ENCODE assay signal across 8 mouse cellular contexts in genomic region chr5:108629634-108630483, GRCm38 (mm10). TPM values are rescaled to one million over a fixed set of nuclear protein-coding genes. Genes with fewer than 3 reads are reported as not detected.
DNase-seq lines count a peak whose midpoint lies in the region; ATAC-seq and TF ChIP-seq lines count a peak whose summit lies in the region.

TSS of gene Gak (minus strand) at chr5:108629755.
TSS of gene Tmem175 (plus strand) at chr5:108629770.

- peak; percentile 92 for TF ChIP-seq POLR2A in testis, adult 2 months (IDR thresholded peaks at IDR 0.05; ENCODE audit: control insufficient read depth, low read depth, low read length)

- peak within 1 kb of the TSS; percentile 85 for H3K27ac ChIP-seq in forebrain, embryonic 12.5 days
- peak within 1 kb of the TSS; percentile 90 for H3K27ac ChIP-seq in heart, postnatal 0 days (ENCODE audit: low read depth)
- peak within 1 kb of the TSS; percentile 90 for H3K27ac ChIP-seq in liver, embryonic 16.5 days (ENCODE audit: low read length)
- H3K27ac ChIP-seq in neural tube, embryonic 13.5 days (replicated peaks), result peak within 1 kb of the TSS; percentile 93
- H3K27ac ChIP-seq in testis, adult 2 months (ENCODE audit: control insufficient read depth, insufficient read depth, low read depth, low read length), result peak within 1 kb of the TSS; percentile 82

- peaks cover 25% of the 10 kb centered on the region for H3K4me1 ChIP-seq in E14TG2a.4 (replicated peaks; ENCODE audit: low read depth, low read length)
- H3K4me1 ChIP-seq in forebrain, embryonic 12.5 days, result peaks cover 22% of the 10 kb centered on the region
- H3K4me1 ChIP-seq in heart, postnatal 0 days (ENCODE audit: control insufficient read depth, insufficient read depth), result peaks cover 20% of the 10 kb centered on the region; the same call in 1 of the 2 replicates
- peaks cover 34% of the 10 kb centered on the region for H3K4me1 ChIP-seq in liver, embryonic 16.5 days (ENCODE audit: control insufficient read depth, low read depth, low read length)
- peaks cover 32% of the 10 kb centered on the region for H3K4me1 ChIP-seq in neural tube, embryonic 13.5 days (replicated peaks)
- H3K4me1 ChIP-seq in testis, adult 2 months (ENCODE audit: control insufficient read depth, insufficient read depth, low read length), result no peaks in the 10 kb centered on the region; the same call in 1 of the 2 replicates

- H3K27me3 ChIP-seq in E14TG2a.4 (ENCODE audit: insufficient read depth, low read length), result no peaks in the 10 kb centered on the region
- H3K27me3 ChIP-seq in forebrain, embryonic 12.5 days, result no peaks in the 10 kb centered on the region
- H3K27me3 ChIP-seq in heart, postnatal 0 days (ENCODE audit: control insufficient read depth, insufficient read depth, low read length), result no peaks in the 10 kb centered on the region
- no peaks in the 10 kb centered on the region for H3K27me3 ChIP-seq in liver, embryonic 16.5 days (ENCODE audit: control insufficient read depth, insufficient read depth, low read depth, low read length)
- H3K27me3 ChIP-seq in neural tube, embryonic 13.5 days, result no peaks in the 10 kb centered on the region
- no peaks in the 10 kb centered on the region for H3K27me3 ChIP-seq in testis, adult 2 months (ENCODE audit: control insufficient read depth, insufficient read depth, low read length)

- no peaks in the 10 kb centered on the region for H3K9me3 ChIP-seq in E14TG2a.4 (ENCODE audit: low read length)
- no peaks in the 10 kb centered on the region for H3K9me3 ChIP-seq in forebrain, embryonic 12.5 days
- H3K9me3 ChIP-seq in heart, postnatal 0 days (replicated peaks; ENCODE audit: control insufficient read depth, low read length), result no peaks in the 10 kb centered on the region
- H3K9me3 ChIP-seq in liver, embryonic 16.5 days (replicated peaks; ENCODE audit: control insufficient read depth, low read length), result no peaks in the 10 kb centered on the region
- H3K9me3 ChIP-seq in neural tube, embryonic 13.5 days, result no peaks in the 10 kb centered on the region

- peak within 1 kb of the TSS; percentile 92 for H3K4me3 ChIP-seq in E14TG2a.4 (replicated peaks; ENCODE audit: low read length)
- peak within 1 kb of the TSS; percentile 65 for H3K4me3 ChIP-seq in forebrain, embryonic 12.5 days (replicated peaks)
- H3K4me3 ChIP-seq in heart, postnatal 0 days (ENCODE audit: low read depth, low read length), result peak within 1 kb of the TSS; percentile 87
- H3K4me3 ChIP-seq in liver, embryonic 16.5 days (ENCODE audit: low read depth, low read length), result peak within 1 kb of the TSS; percentile 98
- peak within 1 kb of the TSS; percentile 71 for H3K4me3 ChIP-seq in neural tube, embryonic 13.5 days
- peak within 1 kb of the TSS; percentile 94 for H3K4me3 ChIP-seq in testis, adult 2 months (ENCODE audit: control insufficient read depth, low read depth, low read length)

- WGBS in forebrain, embryonic 12.5 days, result under 1% methylated on average over 58 of the region's 58 CpGs
- under 1% methylated on average over 58 of the region's 58 CpGs for WGBS in heart, postnatal 0 days
- WGBS in liver, embryonic 16.5 days (ENCODE audit: insufficient replicate concordance), result under 1% methylated on average over 58 of the region's 58 CpGs
- WGBS in neural tube, embryonic 13.5 days, result under 1% methylated on average over 58 of the region's 58 CpGs

- peak within 1 kb of the TSS; percentile 77 for H3K9ac ChIP-seq in forebrain, embryonic 12.5 days
- H3K9ac ChIP-seq in heart, postnatal 0 days (replicated peaks; ENCODE audit: low read depth, low read length), result peak within 1 kb of the TSS; percentile 91
- H3K9ac ChIP-seq in liver, embryonic 16.5 days (ENCODE audit: low read depth, low read length), result peak within 1 kb of the TSS; percentile 95
- peak within 1 kb of the TSS; percentile 93 for H3K9ac ChIP-seq in neural tube, embryonic 13.5 days

- no peak for TF ChIP-seq EP300 in heart, postnatal 0 days (IDR thresholded peaks at IDR 0.05; ENCODE audit: low read depth)

- H3K36me3 ChIP-seq in E14TG2a.4 (ENCODE audit: insufficient read depth, low read length), result no peaks in the 10 kb centered on the region
- H3K36me3 ChIP-seq in forebrain, embryonic 12.5 days (replicated peaks), result no peaks in the 10 kb centered on the region
- H3K36me3 ChIP-seq in heart, postnatal 0 days (replicated peaks; ENCODE audit: control insufficient read depth, insufficient read depth, low read length), result no peaks in the 10 kb centered on the region
- H3K36me3 ChIP-seq in liver, embryonic 16.5 days (ENCODE audit: control insufficient read depth, insufficient read depth), result no peaks in the 10 kb centered on the region
- no peaks in the 10 kb centered on the region for H3K36me3 ChIP-seq in neural tube, embryonic 13.5 days
- no peaks in the 10 kb centered on the region for H3K36me3 ChIP-seq in testis, adult 2 months (ENCODE audit: control insufficient read depth, insufficient read depth, low read length)

- ATAC-seq in forebrain, embryonic 12.5 days (ENCODE audit: low FRiP score), result peak; percentile 97
- peak; percentile 97 for ATAC-seq in heart, postnatal 0 days (ENCODE audit: insufficient read depth, low read depth)
- ATAC-seq in liver, embryonic 16.5 days (ENCODE audit: low read depth), result peak; percentile 96
- peak; percentile 97 for ATAC-seq in neural tube, embryonic 13.5 days (ENCODE audit: low read depth)

- no peak for TF ChIP-seq CTCF in E14TG2a.4 (conservative IDR thresholded peaks at IDR 0.05; ENCODE audit: low read length)
- no peak for TF ChIP-seq CTCF in heart, postnatal 0 days (IDR thresholded peaks at IDR 0.05; ENCODE audit: low read depth)
- TF ChIP-seq CTCF in testis, adult 2 months (IDR thresholded peaks at IDR 0.05; ENCODE audit: control insufficient read depth, insufficient read depth, insufficient replicate concordance, low read depth, low read length), result no peak; the same call in 1 of the 2 replicates

- peak; percentile 89 for DNase-seq in c-Kit-positive CD71-positive TER-119-positive erythroid progenitor cells, embryonic 14.5 days (ENCODE audit: low spot score)
- DNase-seq in heart, postnatal 0 days (ENCODE audit: low spot score), result peak; percentile 92
- peak; percentile 93 to 96 for DNase-seq in kidney, postnatal 4 days

- H3K4me2 ChIP-seq in forebrain, embryonic 12.5 days, result peak within 1 kb of the TSS; percentile 91
- peak within 1 kb of the TSS; percentile 94 for H3K4me2 ChIP-seq in heart, postnatal 0 days (ENCODE audit: low read depth, low read length)
- H3K4me2 ChIP-seq in liver, embryonic 16.5 days (ENCODE audit: low read depth, low read length), result peak within 1 kb of the TSS; percentile 95
- H3K4me2 ChIP-seq in neural tube, embryonic 13.5 days, result peak within 1 kb of the TSS; percentile 96

RNA-seq across cellular contexts. Expression of gene Gak, which starts in this region (rescaled TPM):
- polyA plus RNA-seq in forebrain, embryonic 12.5 days (2016; fragmentation: Nextera tagmentation; extraction: Ambion mirVana), result 57.7 and 61.0 TPM in 2 replicates
- total RNA-seq in heart, postnatal 0 days (2014; rRNA removed; ENCODE audit: low replicate concordance), result 29.4 and 48.9 TPM in 2 replicates
- polyA plus RNA-seq in heart, postnatal 0 days (2015; fragmentation: Nextera tagmentation; extraction: Ambion mirVana), result 13.4 and 15.0 TPM in 2 replicates
- 27.2 and 27.5 TPM in 2 replicates for polyA plus RNA-seq in liver, embryonic 16.5 days (2015; fragmentation: Nextera tagmentation; extraction: Ambion mirVana)
- polyA plus RNA-seq in neural tube, embryonic 13.5 days (2015; fragmentation: Nextera tagmentation; extraction: Ambion mirVana), result 51.0 and 53.8 TPM in 2 replicates
- 35.3 and 36.8 TPM in 2 replicates for polyA plus RNA-seq in testis, adult 2 months (2012; rRNA removed)

RNA-seq across cellular contexts. Expression of gene Tmem175, which starts in this region (rescaled TPM):
- polyA plus RNA-seq in forebrain, embryonic 12.5 days (2016; fragmentation: Nextera tagmentation; extraction: Ambion mirVana), result 19.6 and 20.0 TPM in 2 replicates
- total RNA-seq in heart, postnatal 0 days (2014; rRNA removed; ENCODE audit: low replicate concordance), result 16.3 and 24.5 TPM in 2 replicates
- 12.3 and 14.5 TPM in 2 replicates for polyA plus RNA-seq in heart, postnatal 0 days (2015; fragmentation: Nextera tagmentation; extraction: Ambion mirVana)
- polyA plus RNA-seq in liver, embryonic 16.5 days (2015; fragmentation: Nextera tagmentation; extraction: Ambion mirVana), result 10.0 and 10.8 TPM in 2 replicates
- 20.4 and 21.0 TPM in 2 replicates for polyA plus RNA-seq in neural tube, embryonic 13.5 days (2015; fragmentation: Nextera tagmentation; extraction: Ambion mirVana)
- polyA plus RNA-seq in testis, adult 2 months (2012; rRNA removed), result 128 and 145 TPM in 2 replicates

Comparison
In these comparisons a context has a peak if more than half of its experiments do, and no peak if none do; other contexts are left out.
1. Peak in every context shown above with its lines: DNase-seq, ATAC-seq, H3K4me3 ChIP-seq and H3K27ac ChIP-seq.